Mouse (Mus musculus): ENCODE measurements at regions not wholly inside any gene's neighbourhood (a gene's known extent, or its start where the extent isn't known, plus 50 kb on each side); places are given as distances from the start of the nearest gene placed in this dataset.

DNA sequence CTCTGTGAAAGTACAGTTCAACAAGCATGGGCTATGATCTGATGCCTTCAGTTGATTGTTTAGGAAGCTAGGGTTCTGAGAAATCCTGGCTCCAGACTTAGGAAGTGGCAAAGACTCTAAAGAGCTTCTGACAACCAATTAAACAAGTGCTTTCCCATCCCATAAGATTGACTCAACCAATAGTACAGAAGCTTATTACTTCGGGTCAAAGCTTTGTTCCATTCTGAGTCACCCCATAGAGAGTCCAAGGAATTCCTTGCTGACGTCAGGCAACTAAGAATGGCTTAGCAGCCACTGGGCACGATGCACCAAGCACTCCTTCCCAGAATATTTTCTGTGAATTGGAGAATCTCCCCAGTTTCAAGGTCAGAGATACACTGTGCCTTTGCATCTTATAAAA is 59.0 kb upstream of the Ntm start:
- in situ Hi-C loops (cut with MboI; ENCODE audit: low pct_unique_long_range_greater_than_20kb), result no loop called here
- POLR2A ChIA-PET, result no interaction called here
- ATAC-seq (no peak), DNase-seq (ENCODE audit: low read depth, low spot score) (no peak)
- CTCF ChIA-PET, result interaction anchor here (0.9 to 1.0 kb wide), 2 partner anchors 9 to 14 kb away, joined by 3 to 4 read pairs; no protein-coding TSS in a partner anchor
- no peak for TF ChIP-seq CTCF (IDR thresholded peaks at IDR 0.05)
- H3K27me3 ChIP-seq, result peaks cover 14% of the 10 kb centered on the region

DNA sequence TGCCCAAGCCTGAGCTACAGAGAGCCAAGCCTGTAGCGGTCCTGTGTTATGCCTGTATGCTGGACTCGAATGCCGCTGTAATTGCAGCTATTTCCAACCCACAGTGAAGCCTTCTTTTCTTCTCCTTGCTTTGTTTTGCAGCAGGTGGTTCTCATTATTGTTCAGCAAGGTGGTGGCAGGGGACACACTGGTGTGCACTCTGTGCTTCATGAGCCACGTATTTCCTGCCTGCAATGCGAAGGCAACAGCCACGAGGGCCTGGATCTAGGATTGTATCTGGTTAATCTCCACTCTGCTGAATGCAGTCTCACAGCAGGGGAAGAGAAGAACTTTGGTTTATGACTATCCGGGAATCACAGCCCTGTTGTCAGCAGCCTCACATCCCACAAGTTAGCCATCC is 62.3 kb upstream of the Ntm start:
- no peak for ATAC-seq
- in situ Hi-C loops (cut with MboI; ENCODE audit: low pct_unique_long_range_greater_than_20kb), result no loop called here
- DNase-seq (ENCODE audit: low read depth, low spot score), result no peak
- ChIA-PET CTCF (interaction anchor here (1.3 kb wide), 1 partner anchor 14 kb away, joined by 3 read pairs; no protein-coding TSS in a partner anchor), POLR2A (no interaction called here)
- H3K27me3 ChIP-seq, result peaks cover 14% of the 10 kb centered on the region
- no peak for TF ChIP-seq CTCF (IDR thresholded peaks at IDR 0.05)

DNA sequence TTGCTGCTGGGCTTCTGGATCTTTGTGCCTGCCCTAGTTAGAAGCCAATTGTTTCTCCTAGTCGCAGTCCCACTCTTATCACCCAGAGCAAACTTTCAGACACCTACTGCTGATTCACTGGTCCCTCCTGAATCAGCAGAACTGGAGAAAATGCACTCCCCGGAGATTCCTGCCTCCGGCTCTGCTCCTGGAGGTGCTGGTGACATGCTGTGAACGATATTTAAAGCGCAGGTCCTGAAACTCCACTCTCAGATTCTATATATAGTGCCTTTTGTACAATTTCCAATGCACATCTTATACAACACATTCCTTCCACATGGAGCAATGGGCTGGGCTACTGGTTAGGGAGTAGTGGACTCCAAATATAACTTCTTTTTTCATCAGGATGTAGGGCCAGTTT is 64.0 kb upstream of the Ntm start:
- peaks cover 14% of the 10 kb centered on the region for H3K27me3 ChIP-seq
- CTCF ChIA-PET, result no interaction called here
- TF ChIP-seq CTCF (IDR thresholded peaks at IDR 0.05), result no peak
- in situ Hi-C loops (cut with MboI; ENCODE audit: low pct_unique_long_range_greater_than_20kb), result no loop called here
- ATAC-seq (no peak), DNase-seq (ENCODE audit: low read depth, low spot score) (no peak)
- POLR2A ChIA-PET, result no interaction called here

DNA sequence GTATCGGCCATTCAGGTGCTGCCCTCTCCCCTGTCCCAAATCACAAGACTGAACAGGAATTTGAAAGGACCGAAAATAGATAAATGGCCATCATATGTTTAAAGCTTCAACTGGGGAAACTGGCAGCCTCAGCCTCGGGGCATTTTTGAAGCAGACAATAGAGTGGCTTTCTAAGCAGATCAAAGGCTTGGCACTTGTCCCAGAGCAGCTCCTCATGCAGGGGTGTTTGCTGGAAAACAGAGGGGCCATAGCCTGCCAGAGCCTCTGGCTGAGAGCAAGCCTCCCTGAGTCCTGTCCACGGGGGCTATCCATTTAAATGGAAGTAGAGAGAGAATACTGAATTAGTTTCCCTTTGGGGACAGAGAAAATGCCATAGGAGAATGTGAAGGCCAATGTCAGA is 77.5 kb upstream of the Ntm start:
- POLR2A ChIA-PET, result no interaction called here
- TF ChIP-seq CTCF (IDR thresholded peaks at IDR 0.05), result no peak
- in situ Hi-C loops (cut with MboI; ENCODE audit: low pct_unique_long_range_greater_than_20kb), result no loop called here
- DNase-seq (ENCODE audit: low read depth, low spot score) (no peak), ATAC-seq (no peak)
- CTCF ChIA-PET, result no interaction called here
- H3K27me3 ChIP-seq, result peaks cover 18% of the 10 kb centered on the region

DNA sequence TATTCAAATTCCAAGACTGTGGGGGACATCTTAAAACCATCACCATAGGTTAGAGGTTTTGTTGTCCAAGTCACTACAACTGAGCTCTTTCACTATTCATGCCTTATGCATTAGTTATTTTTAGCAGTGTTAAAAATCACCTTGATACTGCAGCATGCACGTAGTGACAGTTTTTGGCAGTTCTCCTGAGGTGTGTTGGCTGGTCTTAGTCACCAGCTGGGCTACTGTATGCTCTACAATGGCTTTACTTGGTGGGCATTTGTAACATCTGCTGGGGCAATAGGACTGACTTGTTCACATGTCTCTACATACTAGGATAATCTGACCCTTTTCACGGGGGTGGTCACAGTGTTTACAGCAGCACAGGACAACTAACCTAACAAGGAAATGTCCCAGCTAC is 101.6 kb upstream of the Ntm start:
- H3K27me3 ChIP-seq, result peaks cover 10% of the 10 kb centered on the region
- no peak for ATAC-seq
- no peak for TF ChIP-seq CTCF (IDR thresholded peaks at IDR 0.05)
- POLR2A ChIA-PET, result no interaction called here
- CTCF ChIA-PET, result no interaction called here
- DNase-seq (ENCODE audit: low read depth, low spot score), result no peak
- in situ Hi-C loops (cut with MboI; ENCODE audit: low pct_unique_long_range_greater_than_20kb), result no loop called here

DNA sequence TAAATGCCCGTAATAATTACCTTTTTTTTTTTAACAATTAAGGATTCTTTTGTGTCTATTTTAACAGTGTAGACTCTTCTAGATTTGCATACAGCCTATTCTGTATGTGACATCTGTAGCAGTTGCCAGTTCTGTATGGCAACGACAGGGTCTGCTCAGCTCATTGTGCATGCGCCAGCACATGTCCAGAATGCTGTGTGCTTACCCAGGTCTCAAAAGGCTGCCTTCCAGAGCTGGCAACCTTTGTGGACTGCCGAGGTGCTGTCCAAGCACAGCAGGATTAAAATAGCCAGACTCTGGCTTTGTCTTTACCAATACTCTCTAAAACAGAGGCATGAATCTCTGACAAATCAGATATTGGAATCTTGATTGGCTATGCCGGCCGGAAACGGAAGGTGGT is 105.0 kb upstream of the Ntm start:
- ATAC-seq (no peak), DNase-seq (ENCODE audit: low read depth, low spot score) (no peak)
- TF ChIP-seq CTCF (IDR thresholded peaks at IDR 0.05), result no peak
- in situ Hi-C loops (cut with MboI; ENCODE audit: low pct_unique_long_range_greater_than_20kb), result no loop called here
- POLR2A ChIA-PET, result no interaction called here
- H3K27me3 ChIP-seq, result peaks cover 16% of the 10 kb centered on the region
- CTCF ChIA-PET, result no interaction called here

DNA sequence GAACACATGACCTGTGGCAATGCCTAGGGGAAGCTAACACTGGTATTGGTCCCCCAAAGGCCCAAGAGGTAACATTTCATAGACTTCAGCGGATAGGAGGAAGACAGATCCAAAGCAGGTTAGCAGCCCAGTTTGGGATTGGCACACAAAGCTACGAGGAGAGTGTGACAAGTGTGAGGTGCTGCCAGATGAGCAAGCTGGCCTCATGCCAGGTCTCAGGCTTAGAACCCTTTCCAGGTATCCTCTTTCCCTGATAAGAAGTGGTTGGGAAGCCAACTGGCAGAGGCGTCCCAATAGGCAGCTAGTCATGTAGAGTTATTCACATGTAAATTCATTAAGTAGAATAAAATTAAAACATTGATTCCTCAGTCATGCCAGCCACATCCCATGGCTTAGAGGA is 112.3 kb upstream of the Ntm start:
- no peak for TF ChIP-seq CTCF (IDR thresholded peaks at IDR 0.05)
- ATAC-seq (no peak), DNase-seq (ENCODE audit: low read depth, low spot score) (no peak)
- POLR2A ChIA-PET, result no interaction called here
- in situ Hi-C loops (cut with MboI; ENCODE audit: low pct_unique_long_range_greater_than_20kb), result no loop called here
- CTCF ChIA-PET, result no interaction called here
- peaks cover 13% of the 10 kb centered on the region for H3K27me3 ChIP-seq

DNA sequence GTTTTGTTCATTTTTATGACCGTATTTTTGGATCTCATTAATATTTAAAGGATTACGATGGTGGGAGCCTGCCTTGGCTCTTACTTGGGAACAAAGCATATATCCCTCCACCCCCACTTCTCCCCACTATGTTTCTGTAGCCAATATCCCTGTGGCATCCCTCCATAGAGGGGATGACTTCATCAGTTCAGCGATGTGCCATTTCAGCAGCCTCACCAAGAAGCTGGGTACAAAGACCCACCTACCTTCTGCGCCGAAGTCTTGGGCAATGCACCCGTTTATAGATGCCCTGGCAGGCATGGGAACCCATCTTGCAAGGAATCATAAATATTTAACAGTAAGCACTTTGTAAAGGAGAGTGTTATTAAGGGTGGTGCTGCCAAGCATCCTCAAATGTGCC is 113.1 kb upstream of the Ntm start:
- DNase-seq (ENCODE audit: low read depth, low spot score) (no peak), ATAC-seq (no peak)
- POLR2A ChIA-PET, result no interaction called here
- no peak for TF ChIP-seq CTCF (IDR thresholded peaks at IDR 0.05)
- CTCF ChIA-PET, result no interaction called here
- peaks cover 13% of the 10 kb centered on the region for H3K27me3 ChIP-seq
- in situ Hi-C loops (cut with MboI; ENCODE audit: low pct_unique_long_range_greater_than_20kb), result no loop called here

DNA sequence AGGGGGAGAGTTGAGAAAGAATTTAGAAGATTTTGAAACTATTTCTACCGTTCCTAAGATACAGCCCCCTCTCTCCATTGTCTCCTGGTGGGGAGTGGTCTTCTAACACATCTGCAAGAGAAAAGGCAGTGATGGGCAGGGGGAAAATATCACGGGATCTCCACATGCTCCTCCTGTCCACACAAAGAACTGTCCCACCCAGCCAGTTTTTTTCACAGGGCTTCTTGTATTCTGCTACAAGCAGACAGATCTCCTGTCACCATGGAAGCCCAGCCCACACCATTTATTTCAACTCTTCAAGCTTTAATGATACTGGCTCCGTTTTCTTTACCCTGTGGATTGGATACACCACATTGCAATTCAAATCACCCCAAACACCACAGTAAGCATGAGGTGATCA is 113.5 kb upstream of the Ntm start:
- CTCF ChIA-PET, result no interaction called here
- DNase-seq (ENCODE audit: low read depth, low spot score), result no peak
- in situ Hi-C loops (cut with MboI; ENCODE audit: low pct_unique_long_range_greater_than_20kb), result no loop called here

DNA sequence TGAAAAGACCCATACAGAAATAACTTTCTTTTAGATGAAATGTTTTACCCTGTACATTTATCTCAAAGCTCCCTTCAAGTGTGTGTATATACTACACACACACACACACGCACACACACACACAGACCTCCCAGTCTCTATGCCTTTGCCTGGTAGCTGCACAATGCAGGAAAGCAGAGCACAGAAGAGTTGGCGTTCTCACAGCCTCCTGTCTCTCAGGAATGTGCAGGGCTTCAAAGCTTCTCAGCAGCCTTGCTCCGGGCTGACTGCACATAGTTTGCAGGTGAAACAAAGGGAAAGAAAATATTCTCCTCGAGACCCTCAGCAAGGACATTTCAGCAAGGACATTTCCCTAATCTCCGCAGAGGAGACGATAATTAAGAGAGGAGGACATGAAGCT is 139.0 kb upstream of the Ntm start:
- no peak for DNase-seq (ENCODE audit: low read depth, low spot score)
- no peak for TF ChIP-seq CTCF (IDR thresholded peaks at IDR 0.05)
- ChIA-PET POLR2A (no interaction called here), CTCF (no interaction called here)
- in situ Hi-C loops (cut with MboI; ENCODE audit: low pct_unique_long_range_greater_than_20kb), result no loop called here
- no peak for ATAC-seq
- peaks cover 32% of the 10 kb centered on the region for H3K27me3 ChIP-seq

More for the DNA sequence above, 113.5 kb upstream of the Ntm start:
- ATAC-seq, result no peak
- peaks cover 13% of the 10 kb centered on the region for H3K27me3 ChIP-seq
- no peak for TF ChIP-seq CTCF (IDR thresholded peaks at IDR 0.05)
- POLR2A ChIA-PET, result no interaction called here

DNA sequence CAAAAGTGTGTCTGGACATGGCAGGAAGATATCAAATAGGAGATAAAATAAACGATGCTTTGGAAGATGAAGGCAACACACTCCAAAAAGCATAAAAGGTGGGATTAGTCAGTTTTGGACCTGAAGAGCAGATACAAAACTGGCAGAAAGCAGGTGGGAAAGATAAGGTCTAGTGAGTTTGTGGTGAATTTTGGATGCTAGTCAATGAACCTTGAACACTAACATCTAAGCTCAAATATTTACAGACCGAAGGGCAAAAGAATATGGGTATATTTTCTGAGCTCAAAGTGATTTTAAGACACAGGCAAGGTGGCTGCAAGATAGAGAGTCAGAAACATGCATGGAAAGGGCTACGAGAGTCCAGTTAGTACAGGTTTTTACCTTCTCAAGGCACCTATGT is 159.4 kb upstream of the Ntm start:
- ChIA-PET POLR2A (no interaction called here), CTCF (no interaction called here)
- H3K27me3 ChIP-seq, result peaks cover 7% of the 10 kb centered on the region
- DNase-seq (ENCODE audit: low read depth, low spot score) (no peak), ATAC-seq (no peak)
- TF ChIP-seq CTCF (IDR thresholded peaks at IDR 0.05), result no peak
- in situ Hi-C loops (cut with MboI; ENCODE audit: low pct_unique_long_range_greater_than_20kb), result no loop called here

DNA sequence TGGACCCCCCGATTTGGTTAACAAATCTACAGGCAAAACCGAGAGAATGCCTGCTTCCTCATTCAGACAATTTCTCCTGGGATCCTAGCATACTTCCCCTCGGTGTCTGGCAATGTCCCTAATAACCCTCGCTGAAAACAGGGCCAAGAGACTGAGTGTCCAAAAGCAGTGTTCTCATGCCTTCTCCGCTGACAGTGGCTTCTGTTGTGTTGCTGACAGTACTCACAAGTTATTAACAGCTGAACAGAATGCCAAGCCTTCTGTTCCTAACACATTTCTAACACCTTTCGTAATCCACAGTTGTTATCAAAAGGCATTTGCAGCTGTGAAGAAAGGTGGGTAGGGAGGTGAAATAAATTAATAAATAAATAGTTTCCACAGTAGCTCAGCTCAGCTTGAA is 166.2 kb upstream of the Ntm start:
- POLR2A ChIA-PET, result interaction anchor here (0.7 kb wide), 1 partner anchor 90 kb away, joined by 4 read pairs; no protein-coding TSS in a partner anchor
- ATAC-seq (no peak), DNase-seq (ENCODE audit: low read depth, low spot score) (no peak)
- peaks cover 18% of the 10 kb centered on the region for H3K27me3 ChIP-seq
- in situ Hi-C loops (cut with MboI; ENCODE audit: low pct_unique_long_range_greater_than_20kb), result no loop called here
- no peak for TF ChIP-seq CTCF (IDR thresholded peaks at IDR 0.05)
- CTCF ChIA-PET, result interaction anchor here (1.0 kb wide), 1 partner anchor 8 kb away, joined by 3 read pairs; no protein-coding TSS in a partner anchor

All from Patski (cell line).